Mouse (Mus musculus) induced T-regulatory cell, adult 2 months (primary cell): ENCODE measurements around the gene Gm4969.

Experiments
- DNase-seq: peaks from one replicate; pipeline ENCODE4 v3.0.0-alpha.2; 2012; ENCODE audit warnings: low read depth

Gene Gm4969

GRCm38 (mm10) chr7:19136673-19137334, 18.6 kb upstream of the Gm4969 start:
- no peak for DNase-seq

GRCm38 (mm10) chr7:19136168-19136567, 18.0 kb upstream of the Gm4969 start:
- DNase-seq = no peak

- peak; percentile 96 for DNase-seq
These were observed 13.2 kb upstream of the Gm4969 start for GRCm38 (mm10) chr7:19131324-19131848.

- DNase-seq = peak; percentile 49
These were observed 12.5 kb upstream of the Gm4969 start for GRCm38 (mm10) chr7:19130657-19131056.

GRCm38 (mm10) chr7:19129396-19129795, 11.2 kb upstream of the Gm4969 start:
- peak; percentile 57 for DNase-seq

- DNase-seq = no peak
These were observed 9.6 kb upstream of the Gm4969 start for GRCm38 (mm10) chr7:19127744-19128143.

GRCm38 (mm10) chr7:19124713-19125112, 6.5 kb upstream of the Gm4969 start:
- DNase-seq = no peak

- DNase-seq = no peak
These were observed 3.5 kb upstream of the Gm4969 start for GRCm38 (mm10) chr7:19121686-19122085.

GRCm38 (mm10) chr7:19119631-19120429, 1.7 kb upstream of the Gm4969 start, which contains the start of gene Fbxo46:
Fbxo46 (plus strand) TSS chr7:19119859.
- DNase-seq = peak; percentile 99

GRCm38 (mm10) chr7:19119083-19119482, 915 bp upstream of the Gm4969 start:
- DNase-seq = no peak

- no peak for DNase-seq
These were observed 8.6 kb downstream of the Gm4969 start for GRCm38 (mm10) chr7:19109565-19109964.

- DNase-seq = no peak
These were observed 10.7 kb downstream of the Gm4969 start for GRCm38 (mm10) chr7:19107436-19107835.

GRCm38 (mm10) chr7:19104486-19104885, 13.7 kb downstream of the Gm4969 start:
- DNase-seq = no peak

GRCm38 (mm10) chr7:19103741-19104140, 14.4 kb downstream of the Gm4969 start:
- no peak for DNase-seq

GRCm38 (mm10) chr7:19100290-19100689, 17.9 kb downstream of the Gm4969 start:
- no peak for DNase-seq

- DNase-seq = no peak
These were observed 19.4 kb downstream of the Gm4969 start for GRCm38 (mm10) chr7:19098811-19099210.

GRCm38 (mm10) chr7:19097863-19098262, 20.3 kb downstream of the Gm4969 start:
- no peak for DNase-seq

GRCm38 (mm10) chr7:19097217-19097616, 21.0 kb downstream of the Gm4969 start:
- no peak for DNase-seq

GRCm38 (mm10) chr7:19096421-19096976, 21.7 kb downstream of the Gm4969 start:
- DNase-seq = no peak

- no peak for DNase-seq
These were observed 22.4 kb downstream of the Gm4969 start for GRCm38 (mm10) chr7:19095751-19096110.

- DNase-seq = peak; percentile 68
These were observed 23.1 kb downstream of the Gm4969 start for GRCm38 (mm10) chr7:19094826-19095750.

GRCm38 (mm10) chr7:19094471-19094825, 23.7 kb downstream of the Gm4969 start, which contains the start of gene Six5:
Six5 (plus strand) TSS chr7:19094594.
- DNase-seq = peak; percentile 61
